Mouse (Mus musculus) cerebellum, adult 11 months (tissue): Measurements from ENCODE around the gene Ryk.

Source experiments
- DNase-seq: peaks from one replicate; pipeline ENCODE4 v3.0.0; 2022

The Ryk gene

GRCm38 (mm10) chr9:102955866-102956265 is 121.1 kb downstream of the Ryk start:
- DNase-seq: no peak
